Mouse (Mus musculus): Measurements from ENCODE around the gene Nadk. TPM values are rescaled to one million over a fixed set of nuclear protein-coding genes. Genes with fewer than 3 reads are reported as not detected.

Gene Nadk
- 25.7 and 36.4 TPM in 2 replicates for polyA plus RNA-seq (2015; fragmentation: Nextera tagmentation; extraction: Ambion mirVana)

GRCm38 (mm10) chr4:155561661-155562442 lies at the start of gene Nadk:
TSS of gene Nadk (plus strand) at chr4:155562378.

GRCm38 (mm10) chr4:155601091-155601996 lies 39.2 kb downstream of the Nadk start, which contains the start of gene Slc35e2:
TSS of gene Slc35e2 (plus strand) at chr4:155601416.

GRCm38 (mm10) chr4:155624338-155625291 lies 62.4 kb downstream of the Nadk start, which contains the start of gene Cdk11b:
TSS of gene Cdk11b (plus strand) at chr4:155624854.

Other genes with a start within 250 kb of the Nadk start
- 3.4 and 4.2 TPM in 2 replicates for gene Prkcz, start 201.0 kb upstream of the Nadk start, polyA plus RNA-seq (2015; fragmentation: Nextera tagmentation; extraction: Ambion mirVana)
- 0.47 and 1.0 TPM in 2 replicates for gene Gabrd, start 164.3 kb upstream of the Nadk start, polyA plus RNA-seq (2015; fragmentation: Nextera tagmentation; extraction: Ambion mirVana)
- gene Cfap74, start 153.2 kb upstream of the Nadk start, polyA plus RNA-seq (2015; fragmentation: Nextera tagmentation; extraction: Ambion mirVana), result 1.3 and 1.6 TPM in 2 replicates
- gene Tmem52, start 93.3 kb upstream of the Nadk start, polyA plus RNA-seq (2015; fragmentation: Nextera tagmentation; extraction: Ambion mirVana), result 73.1 and 82.1 TPM in 2 replicates
- 160 and 178 TPM in 2 replicates for gene Gnb1, start 71.0 kb upstream of the Nadk start, polyA plus RNA-seq (2015; fragmentation: Nextera tagmentation; extraction: Ambion mirVana)
- gene Slc35e2, start 39.0 kb downstream of the Nadk start, polyA plus RNA-seq (2015; fragmentation: Nextera tagmentation; extraction: Ambion mirVana), result 3.5 and 3.7 TPM in 2 replicates
- gene Cdk11b, start 62.5 kb downstream of the Nadk start, polyA plus RNA-seq (2015; fragmentation: Nextera tagmentation; extraction: Ambion mirVana), result 39.1 and 44.5 TPM in 2 replicates
- not detected in 2 replicates for gene Gm10563, start 83.0 kb downstream of the Nadk start, polyA plus RNA-seq (2015; fragmentation: Nextera tagmentation; extraction: Ambion mirVana)
- gene Mmp23, start 91.0 kb downstream of the Nadk start, polyA plus RNA-seq (2015; fragmentation: Nextera tagmentation; extraction: Ambion mirVana), result 38.5 and 62.9 TPM in 2 replicates
- gene Mib2, start 106.8 kb downstream of the Nadk start, polyA plus RNA-seq (2015; fragmentation: Nextera tagmentation; extraction: Ambion mirVana), result 13.3 and 14.7 TPM in 2 replicates
- 4.6 and 6.1 TPM in 2 replicates for gene Fndc10, start 132.0 kb downstream of the Nadk start, polyA plus RNA-seq (2015; fragmentation: Nextera tagmentation; extraction: Ambion mirVana)
- gene Ssu72, start 142.4 kb downstream of the Nadk start, polyA plus RNA-seq (2015; fragmentation: Nextera tagmentation; extraction: Ambion mirVana), result 90.9 and 95.8 TPM in 2 replicates
- gene Tmem240, start 172.4 kb downstream of the Nadk start, polyA plus RNA-seq (2015; fragmentation: Nextera tagmentation; extraction: Ambion mirVana), result 0.28 and 0.58 TPM in 2 replicates
- gene Atad3a, start 198.7 kb downstream of the Nadk start, polyA plus RNA-seq (2015; fragmentation: Nextera tagmentation; extraction: Ambion mirVana), result 56.3 and 59.2 TPM in 2 replicates
- gene Vwa1, start 212.3 kb downstream of the Nadk start, polyA plus RNA-seq (2015; fragmentation: Nextera tagmentation; extraction: Ambion mirVana), result 20.3 and 22.5 TPM in 2 replicates
- gene Tmem88b, start 223.5 kb downstream of the Nadk start, polyA plus RNA-seq (2015; fragmentation: Nextera tagmentation; extraction: Ambion mirVana), result 1.4 and 1.5 TPM in 2 replicates
- 0.13 and 0.15 TPM in 2 replicates for gene Ankrd65, start 228.1 kb downstream of the Nadk start, polyA plus RNA-seq (2015; fragmentation: Nextera tagmentation; extraction: Ambion mirVana)
- gene Mrpl20, start 240.5 kb downstream of the Nadk start, polyA plus RNA-seq (2015; fragmentation: Nextera tagmentation; extraction: Ambion mirVana), result 172 and 176 TPM in 2 replicates